Mouse (Mus musculus): ENCODE measurements at regions not wholly inside any gene's neighbourhood (a gene's known extent, or its start where the extent isn't known, plus 50 kb on each side); places are given as distances from the start of the nearest gene placed in this dataset.

DNA sequence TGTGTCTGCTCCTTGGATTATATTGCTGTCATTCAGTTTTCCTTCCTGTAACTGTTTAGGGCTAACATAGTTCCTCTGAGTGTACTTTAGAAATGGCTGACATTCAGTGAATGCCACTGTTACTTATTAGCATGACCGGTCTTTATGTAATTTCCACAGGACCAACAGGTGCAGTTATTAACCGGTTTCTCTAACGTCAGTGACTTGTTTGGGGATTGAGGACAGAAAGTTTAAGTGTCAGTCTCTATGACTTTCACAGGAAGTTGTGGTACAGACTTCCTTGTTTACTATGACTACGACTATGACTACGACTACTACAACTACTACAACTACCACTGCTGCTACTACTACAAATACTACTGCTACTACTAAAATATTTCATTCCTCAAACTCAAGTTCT is 170.4 kb upstream of the Ptger4 start:
- DNase-seq (ENCODE audit: low read depth, low spot score) = no peak

DNA sequence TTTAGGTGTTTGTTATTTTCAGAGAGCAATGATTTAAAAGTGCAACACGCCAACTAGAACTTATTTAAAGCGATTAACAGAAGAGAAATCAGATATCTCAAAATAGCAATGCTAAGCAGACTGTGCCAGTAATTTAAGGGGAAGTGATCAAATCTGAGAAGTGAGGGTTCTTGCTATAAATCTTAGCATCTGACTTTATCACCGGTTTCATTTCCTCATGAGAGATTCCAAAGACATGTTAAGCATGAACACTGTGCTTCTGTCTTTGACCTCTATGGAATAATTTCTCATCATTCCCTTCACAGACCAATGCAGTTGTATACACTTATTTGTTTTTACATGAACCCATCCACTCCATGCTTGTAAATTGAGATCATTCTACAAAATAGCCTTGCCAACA is 172.0 kb upstream of the Ptger4 start:
- DNase-seq (ENCODE audit: low read depth, low spot score) = no peak

DNA sequence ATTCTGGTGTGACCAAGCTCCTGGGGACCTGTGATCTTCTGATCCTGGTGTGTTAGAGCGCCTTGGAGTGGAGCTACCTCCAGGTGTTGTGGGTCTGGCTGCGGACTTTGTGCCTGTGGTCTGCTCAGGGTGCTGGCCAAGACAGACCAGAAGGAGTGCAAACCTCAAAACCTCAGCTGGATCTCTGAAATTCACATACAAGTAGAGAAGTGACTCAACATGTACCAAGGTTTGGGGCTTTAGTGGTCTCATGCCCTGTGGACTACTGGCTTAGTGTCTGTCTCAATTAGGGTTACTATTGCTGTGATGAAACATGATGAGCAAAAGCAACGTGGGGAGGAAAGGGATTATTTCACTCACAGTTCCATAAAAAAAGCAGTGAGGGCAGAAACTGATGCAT is 182.7 kb upstream of the Ptger4 start:
- no peak for DNase-seq (ENCODE audit: low read depth, low spot score)

DNA sequence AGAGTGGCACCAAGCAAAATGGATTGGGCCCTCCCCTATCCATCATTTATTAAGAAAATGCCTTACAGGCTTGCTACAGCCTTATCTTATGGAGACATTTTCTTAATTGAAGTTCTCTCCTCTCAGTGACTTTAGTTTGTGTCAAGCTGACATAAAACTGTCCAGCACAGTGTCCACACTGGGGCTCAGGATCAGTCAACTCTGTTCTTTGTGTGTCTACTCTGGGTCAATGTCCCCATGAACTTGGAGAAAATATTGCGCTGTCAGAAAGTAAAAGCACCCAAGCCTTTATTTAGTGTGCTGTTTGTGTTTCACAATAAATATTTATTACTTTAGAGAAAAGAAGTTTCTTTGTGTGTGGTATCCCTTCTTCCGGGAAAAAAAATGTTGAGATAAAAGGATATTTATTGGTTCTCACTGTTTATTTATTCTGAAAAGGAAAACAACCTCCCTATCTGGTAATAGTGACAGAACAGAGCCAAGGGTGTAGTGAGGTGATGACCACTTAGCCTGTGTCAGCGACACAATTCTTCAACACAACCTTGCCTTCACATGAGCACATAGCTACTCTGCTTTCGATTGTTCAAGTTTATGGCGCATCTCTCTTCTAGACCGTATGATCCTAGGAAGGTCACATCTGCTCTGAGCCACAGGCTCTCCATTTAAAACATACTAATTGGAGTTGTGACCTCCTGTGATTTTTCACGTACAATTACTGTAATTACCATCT is 183.5 kb upstream of the Ptger4 start:
- no peak for DNase-seq (ENCODE audit: low read depth, low spot score)

DNA sequence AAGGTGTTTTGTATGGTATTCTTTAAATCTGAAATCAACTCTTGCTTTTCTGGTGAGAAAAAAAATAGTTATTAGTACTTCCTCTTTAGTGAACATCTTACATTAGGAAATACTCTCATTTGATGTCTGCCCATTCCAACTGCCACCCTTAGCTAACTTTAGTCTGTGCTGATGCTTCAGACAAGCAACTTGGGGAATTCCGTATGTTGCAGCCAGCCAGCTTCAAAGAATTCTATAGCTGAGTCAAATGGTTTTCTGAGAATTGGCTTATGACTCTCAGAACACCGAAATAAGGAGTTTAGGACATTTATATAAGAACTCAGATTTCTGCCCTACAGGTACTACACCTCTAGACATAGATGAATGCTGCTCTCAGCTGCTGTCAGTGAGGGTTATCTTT is 188.0 kb upstream of the Ptger4 start:
- DNase-seq (ENCODE audit: low read depth, low spot score) = no peak

DNA sequence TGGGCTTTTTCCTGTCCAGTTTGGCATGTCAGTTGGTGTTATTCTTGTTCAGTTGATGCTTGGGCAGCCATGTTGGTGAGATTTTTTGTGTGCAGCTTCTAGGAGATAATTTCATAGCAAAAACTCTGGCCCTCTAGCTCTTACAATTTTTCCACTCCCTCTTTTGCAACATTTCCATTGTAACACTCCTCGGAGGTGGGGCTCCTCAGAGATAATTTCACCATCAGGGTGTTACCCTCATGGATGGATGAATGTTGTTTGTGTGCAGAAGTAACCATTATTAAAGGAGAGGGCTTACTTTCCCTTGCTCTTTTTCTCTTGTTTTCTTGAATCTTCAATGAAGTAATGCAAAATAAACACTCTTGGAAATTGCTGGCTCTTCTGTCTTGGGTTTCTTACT is 193.0 kb upstream of the Ptger4 start:
- no peak for DNase-seq (ENCODE audit: low read depth, low spot score)

DNA sequence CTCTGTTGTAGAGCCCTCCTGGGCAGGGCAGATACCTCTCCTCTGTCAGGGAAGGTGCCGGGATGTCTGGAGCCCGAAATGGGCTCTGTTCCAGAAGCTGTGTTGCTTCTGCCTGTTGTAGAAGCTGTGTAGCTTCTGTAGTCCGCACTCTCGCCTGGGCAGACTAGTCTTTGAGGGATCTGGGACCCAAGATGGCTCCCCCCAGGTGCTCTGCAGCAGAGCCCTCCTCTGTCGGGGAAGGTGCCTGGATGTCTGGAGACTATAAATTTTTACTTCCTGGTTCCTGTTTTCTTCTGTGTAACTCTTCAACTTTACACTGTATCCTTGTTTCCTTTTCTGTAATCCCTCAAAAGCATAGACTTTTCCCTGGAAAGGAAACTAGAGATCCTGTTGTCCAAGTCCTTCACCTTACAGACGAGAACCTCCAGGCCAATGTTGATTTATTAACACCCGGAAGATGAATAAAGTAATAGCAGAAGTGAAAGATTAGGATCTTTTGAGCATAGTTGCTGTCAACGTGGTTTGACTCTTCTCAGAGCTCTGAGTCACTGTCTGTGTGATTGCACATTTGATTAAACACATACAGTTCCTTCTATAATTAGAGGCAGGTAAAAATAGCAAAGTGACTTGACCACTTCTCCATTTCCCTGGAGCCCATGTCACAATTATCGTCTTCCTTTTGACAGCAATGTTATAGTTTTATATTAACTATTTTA is 202.2 kb upstream of the Ptger4 start:
- DNase-seq (ENCODE audit: low read depth, low spot score) = no peak

DNA sequence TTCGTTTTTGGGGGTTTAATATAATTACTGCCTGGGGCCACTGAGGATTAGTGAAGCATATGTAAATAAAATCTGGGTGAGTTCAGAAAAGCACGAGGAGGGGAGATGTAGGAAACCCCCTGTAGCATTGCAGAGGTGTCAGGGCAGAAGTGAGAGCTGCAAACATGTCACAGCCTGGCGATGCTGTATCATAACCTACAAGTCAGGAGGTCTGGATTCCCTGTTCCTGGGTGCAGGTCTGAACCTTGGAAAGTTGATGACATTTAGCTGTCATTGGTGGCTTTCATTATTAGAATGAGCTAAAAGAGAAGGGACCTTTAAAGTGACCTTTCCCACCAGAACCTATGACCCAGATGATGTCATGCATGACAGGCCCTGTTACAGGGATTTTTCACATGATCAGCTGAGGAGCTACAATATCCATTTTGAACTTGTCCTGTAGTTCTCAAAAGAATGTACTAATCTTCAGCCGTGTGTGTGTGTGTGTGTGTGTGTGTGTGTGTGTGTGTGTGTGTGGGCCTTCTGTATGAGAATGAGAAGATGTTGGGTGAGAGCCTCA is 202.8 kb upstream of the Ptger4 start:
- DNase-seq (ENCODE audit: low read depth, low spot score) = no peak

DNA sequence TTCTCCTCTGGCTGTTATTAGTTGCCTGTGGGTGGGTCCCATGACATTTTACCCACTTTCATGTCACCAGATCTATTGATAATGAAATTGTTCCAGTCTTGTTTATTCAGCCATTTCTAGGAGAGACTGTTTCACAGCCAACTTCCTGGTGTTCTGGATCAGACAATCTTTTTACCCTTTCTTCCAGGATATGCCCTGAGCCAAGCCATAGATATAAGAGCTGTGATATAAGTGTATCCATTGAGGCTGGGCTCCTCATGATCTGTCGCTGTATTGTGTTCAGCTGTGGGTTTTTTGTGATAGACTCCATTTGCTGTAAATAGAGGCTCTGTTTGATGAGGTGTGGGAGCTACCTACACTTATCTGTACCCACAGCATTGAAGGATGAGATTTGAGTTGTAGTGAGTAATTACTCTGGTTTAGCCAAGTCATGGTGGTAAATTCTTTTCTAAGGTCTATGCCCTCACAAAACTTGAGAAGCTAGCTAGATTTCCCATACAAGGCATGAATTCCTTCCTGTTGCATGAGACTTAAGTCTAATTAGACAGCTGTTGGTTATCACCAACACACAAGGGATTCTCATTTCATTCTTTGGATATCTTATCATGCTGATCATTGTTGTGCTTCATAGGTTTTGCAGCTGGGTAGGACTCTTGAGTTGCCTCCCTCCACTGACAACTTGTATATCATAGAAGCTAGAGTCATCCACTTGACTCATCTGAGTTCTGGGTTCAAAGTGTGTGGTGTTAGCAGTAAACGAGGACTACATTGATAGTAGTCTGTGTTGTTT is 203.9 kb upstream of the Ptger4 start:
- DNase-seq (ENCODE audit: low read depth, low spot score) = no peak

DNA sequence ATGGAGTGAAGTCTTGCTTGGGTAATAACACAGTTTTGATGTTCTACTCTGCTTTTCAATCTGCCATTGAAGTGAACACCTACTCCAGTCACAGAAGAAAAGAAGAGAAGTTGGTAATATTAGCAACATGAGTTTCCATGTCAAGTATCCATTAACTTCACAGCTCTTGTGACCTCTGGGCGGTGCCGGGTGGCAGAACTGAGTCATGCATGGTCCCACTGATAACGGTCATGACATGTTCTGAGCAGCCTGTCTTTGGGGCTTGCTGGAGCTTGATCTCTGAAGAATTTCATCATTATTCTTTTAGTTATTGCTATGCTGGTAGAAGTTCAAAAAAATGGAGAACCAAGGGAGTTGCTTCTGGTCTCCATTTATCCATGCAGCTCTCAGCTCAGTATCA is 215.1 kb upstream of the Ptger4 start:
- no peak for DNase-seq (ENCODE audit: low read depth, low spot score)

DNA sequence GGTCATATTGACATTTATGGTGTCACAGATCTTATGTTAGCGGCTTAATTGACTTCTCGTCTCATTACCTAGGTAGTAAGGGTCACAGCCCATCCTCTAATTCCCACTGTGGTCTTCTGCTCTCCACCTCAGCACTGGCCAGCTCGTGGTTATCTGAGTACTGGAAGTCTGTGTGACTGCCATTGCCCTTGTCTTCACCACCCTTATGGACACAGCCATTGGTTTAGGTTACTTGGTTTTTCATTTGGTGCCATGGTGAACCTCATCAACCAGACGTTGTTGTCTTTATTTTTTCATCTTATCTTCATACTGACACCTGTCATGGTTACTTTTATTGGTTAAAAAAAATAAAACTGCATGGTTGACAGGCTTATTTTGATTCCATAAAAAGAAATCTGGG is 215.6 kb upstream of the Ptger4 start:
- no peak for DNase-seq (ENCODE audit: low read depth, low spot score)

DNA sequence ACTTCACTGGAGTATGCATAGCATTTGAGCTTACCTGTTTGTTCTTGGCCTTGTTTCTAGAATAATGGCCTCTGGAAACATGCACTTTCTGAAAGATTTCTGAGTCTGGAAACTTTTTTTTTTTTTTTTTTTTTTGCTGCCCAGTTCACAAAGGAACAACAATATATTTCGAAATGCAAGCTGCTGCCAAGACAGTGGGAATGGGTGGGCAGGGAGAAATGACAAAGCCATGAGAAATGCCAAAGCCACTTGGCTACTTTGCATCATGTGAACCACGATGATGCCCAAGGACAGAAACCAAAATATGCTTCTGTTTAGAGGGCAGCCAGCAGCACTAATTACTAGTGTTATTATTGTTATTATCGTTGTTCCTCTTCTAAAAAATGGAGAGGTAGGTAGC is 218.7 kb upstream of the Ptger4 start:
- DNase-seq (ENCODE audit: low read depth, low spot score) = no peak

DNA sequence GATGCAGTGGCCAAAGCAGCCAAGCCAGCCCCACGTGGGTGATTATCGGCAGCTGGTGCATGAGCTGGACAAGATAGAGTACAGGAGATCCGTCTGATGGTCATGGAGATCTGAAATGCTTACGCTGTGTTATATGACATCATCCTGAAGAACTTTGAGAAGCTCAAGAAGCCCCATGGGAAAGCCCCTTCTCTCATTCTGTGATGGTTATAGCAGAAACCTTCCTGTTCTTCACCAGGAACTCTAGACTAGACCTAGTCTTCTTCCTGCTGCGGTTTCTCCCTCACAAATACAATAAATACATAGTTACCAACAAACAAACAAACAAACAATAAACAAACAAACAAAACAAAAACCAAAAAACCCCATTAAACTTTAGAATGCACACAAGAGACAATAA is 220.7 kb upstream of the Ptger4 start:
- DNase-seq (ENCODE audit: low read depth, low spot score) = no peak

DNA sequence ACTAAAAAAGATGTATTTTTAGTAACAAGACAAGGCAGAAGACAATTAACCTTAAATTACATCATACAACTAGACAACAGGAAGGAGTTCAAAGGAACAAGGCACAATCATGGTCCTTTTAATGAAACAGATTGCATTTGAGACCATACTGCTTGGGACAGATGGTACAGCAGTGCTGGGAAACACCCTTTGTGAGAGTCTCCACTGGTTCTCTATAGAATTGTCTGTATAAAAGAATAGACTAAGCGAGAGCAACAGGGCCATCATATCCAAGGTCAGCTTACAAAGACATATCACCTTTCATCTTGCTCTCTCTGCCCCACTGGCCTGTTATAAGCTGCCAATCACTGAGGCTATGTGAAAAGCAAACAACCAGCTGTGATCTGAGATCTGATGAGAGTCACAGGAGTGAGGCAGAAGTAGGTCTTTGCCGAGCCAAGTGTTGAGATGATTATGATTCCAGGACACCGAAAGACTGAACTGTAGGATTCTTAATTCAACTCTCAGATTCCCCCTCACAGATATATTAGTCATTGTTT is 224.6 kb upstream of the Ptger4 start:
- DNase-seq (ENCODE audit: low read depth, low spot score) = no peak

DNA sequence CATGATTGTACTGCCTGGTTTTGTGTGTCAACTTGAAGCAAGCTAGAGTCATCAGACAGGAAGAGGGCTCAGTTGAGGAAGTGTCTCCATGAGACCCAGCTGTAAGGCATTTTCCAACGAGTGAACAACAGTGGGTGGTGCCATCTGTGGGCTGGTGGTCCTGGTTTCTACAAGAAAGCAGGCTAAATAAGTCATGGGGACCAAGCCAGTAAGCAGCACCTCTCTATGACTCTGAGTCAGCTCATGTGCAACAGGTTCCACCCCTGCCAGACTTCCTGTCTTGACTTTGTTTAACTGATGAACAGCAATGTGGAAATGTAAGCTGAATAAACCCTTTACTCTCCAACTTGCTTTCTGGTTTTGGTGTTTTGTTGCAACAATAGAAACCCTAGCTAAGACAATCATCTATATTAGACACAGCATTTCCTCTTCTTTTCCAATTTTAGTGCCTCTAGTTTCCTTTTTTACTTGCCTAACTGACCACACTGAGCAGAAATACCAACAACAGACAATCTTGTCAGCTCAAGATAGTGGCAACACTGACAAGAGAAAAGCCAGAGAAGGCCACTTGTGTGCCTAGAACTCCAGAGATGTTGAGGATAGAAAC is 231.5 kb upstream of the Ptger4 start:
- no peak for DNase-seq (ENCODE audit: low read depth, low spot score)

DNA sequence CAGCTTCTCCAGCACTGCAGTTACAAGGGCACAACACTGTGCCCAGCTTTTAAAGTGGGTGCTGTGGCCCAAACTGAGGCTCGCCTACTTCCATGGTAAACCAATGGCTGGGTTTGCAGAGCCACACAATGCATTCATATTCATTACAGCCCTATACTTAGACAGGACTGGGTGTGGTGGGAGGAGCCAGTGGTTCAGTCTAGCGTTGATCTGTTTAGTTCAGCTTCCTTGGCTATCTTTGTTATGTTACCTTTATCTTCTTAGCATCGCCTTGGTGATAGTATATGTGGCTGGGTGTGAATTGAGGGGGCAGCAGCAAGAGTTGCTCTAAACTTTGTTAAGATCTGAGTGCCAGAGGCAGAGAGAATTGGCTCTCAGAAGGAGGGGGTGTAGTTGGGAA is 249.3 kb upstream of the Ptger4 start:
- DNase-seq (ENCODE audit: low read depth, low spot score) = no peak

DNA sequence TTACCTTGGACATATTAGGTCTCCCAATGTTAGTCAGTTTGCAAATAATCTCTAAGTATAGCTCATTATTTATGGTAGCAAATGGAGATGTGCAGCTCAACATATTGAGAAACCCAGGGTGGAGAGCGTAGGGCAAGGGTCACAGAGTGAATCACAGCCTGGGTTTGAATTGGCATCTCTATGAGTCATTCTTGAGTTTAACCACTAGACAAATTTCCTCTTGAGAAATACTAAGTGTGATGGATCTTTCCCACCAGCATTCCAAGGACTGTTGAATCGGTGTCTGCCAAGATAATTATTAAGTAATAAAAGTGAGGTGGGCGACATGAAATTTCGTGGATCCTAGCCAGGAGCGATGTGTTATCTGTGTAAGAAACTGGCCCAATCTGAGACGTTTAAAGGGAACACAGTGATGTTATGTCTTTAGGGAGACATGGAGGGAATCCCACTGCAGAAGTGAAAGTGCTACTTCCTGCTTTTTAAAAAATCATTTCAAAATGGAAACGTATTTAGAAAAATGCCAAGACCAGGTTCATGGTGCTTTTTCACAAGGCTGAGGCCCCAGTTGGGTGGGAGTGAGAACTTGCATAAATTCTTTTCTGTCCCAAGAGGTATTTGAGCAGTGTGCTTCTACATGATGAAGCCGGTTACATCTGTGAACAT is 251.3 kb upstream of the Ptger4 start:
- no peak for DNase-seq (ENCODE audit: low read depth, low spot score)

DNA sequence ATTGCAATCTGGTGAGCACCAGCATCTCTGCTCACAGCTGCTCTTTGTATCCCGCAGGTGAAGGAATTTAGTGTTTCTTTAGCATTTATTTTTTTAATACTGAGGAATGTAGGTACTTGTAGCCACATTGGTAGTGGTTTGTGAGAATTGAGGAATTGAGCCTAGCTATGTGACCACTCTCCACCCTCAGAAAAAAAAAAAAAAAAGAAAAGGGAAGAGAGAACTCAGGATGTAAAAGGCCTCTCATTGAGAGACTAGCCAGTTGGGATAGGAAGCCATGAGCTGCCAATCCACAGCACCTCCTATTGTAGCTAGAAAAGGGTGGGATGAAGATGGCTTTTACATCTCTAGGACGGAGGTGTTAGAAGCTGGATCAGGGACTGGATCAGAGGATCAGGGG is 252.0 kb upstream of the Ptger4 start:
- no peak for DNase-seq (ENCODE audit: low read depth, low spot score)

DNA sequence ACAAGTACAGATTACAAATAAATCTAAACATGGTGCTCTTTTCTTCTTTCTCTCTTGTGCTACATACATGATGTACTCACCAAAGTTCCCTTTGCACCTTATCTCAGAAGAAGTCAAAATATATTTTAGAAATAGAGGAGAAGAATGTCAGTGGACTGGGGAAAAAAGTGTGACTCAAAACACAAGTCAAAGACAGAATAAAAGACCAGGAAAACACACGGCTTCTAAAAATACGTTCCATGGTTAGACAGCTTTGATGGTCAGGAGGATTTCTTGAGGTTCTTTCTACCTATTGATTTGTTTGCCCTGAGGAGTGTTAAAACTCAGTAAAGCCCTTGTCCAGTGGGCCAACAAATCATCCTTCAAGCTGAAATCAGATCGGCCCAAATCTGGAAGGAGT is 260.5 kb upstream of the Ptger4 start:
- DNase-seq (ENCODE audit: low read depth, low spot score) = no peak

DNA sequence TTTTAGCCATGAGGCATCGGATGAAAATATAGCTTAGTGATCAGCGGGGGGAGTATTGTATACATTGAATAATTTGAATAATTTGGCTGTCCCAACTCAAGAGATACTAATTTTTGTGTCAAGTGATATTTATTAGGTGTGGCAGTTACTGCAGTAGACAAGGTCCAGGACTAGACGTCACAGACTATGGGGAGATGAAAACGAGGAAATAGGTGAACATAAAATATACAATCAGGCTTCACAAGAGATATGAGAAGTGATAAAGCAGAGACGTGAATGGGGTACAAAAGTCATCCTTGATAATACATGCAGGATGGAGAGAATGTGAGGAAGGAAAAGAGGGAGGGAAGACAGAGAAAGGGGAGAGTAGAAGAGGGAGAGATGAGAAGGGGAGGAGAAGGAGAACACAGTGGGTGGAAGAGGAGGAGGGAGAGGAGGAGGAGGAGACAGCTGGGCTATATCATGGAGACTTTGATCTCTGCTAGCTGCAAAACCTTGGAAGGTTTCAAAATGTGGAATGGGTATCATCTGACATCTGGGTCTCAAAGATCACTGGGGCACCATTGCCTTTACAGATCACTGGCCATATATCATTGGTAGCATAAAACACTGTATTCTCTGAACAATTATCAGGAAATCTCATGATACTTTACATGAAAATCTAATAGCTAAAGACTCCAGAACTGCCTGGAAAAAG is 263.0 kb upstream of the Ptger4 start:
- no peak for DNase-seq (ENCODE audit: low read depth, low spot score)

DNA sequence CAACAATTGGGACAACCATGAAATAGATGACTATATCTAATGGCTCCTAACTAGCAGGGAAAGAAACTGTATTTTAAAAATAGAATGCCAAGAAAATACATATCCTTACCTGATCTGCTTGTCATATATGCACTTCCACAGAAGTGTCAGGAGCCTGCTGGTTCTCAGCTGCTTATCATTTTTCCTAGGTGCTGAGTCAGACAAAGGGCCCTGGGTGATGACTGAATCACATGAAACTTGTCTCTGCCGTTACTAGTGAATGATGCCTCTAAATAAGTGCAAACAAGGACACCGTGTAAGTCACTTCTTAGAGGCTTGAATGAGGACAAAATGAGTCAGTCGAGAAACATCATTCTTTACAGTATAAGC is 263.5 kb upstream of the Ptger4 start:
- no peak for DNase-seq (ENCODE audit: low read depth, low spot score)
